Mouse (Mus musculus) lung, postnatal 0 days (tissue): ENCODE data around the gene Aurkaip1. TPM values are rescaled to one million over a fixed set of nuclear protein-coding genes. Genes with fewer than 3 reads are reported as not detected.

Source experiments
- ATAC-seq: fragments of 200-750 bp; cut with Nextera tagmentation; 2 replicates; pipeline ENCODE4 v1.8.0; 2017; ENCODE audit warnings: moderate library complexity
- DNase-seq: peaks from one replicate; pipeline ENCODE4 v3.0.0-alpha.2; 2016; ENCODE audit warnings: low spot score
- H3K27ac ChIP-seq: fragments of 300-500 bp; sonication (generic); 2 replicates; pipeline ENCODE4 v1.5.1; 2014; ENCODE audit warnings: antibody characterized with exemption, mild to moderate bottlenecking, low read length, mixed read lengths
- H3K27me3 ChIP-seq: fragments of 300-500 bp; sonication (generic); replicated peaks from 2 replicates; pipeline ENCODE4 v1.6.1; 2014; ENCODE audit warnings: low read length, mixed read lengths; ENCODE audit not compliant: insufficient read depth
- H3K36me3 ChIP-seq: fragments of 300-500 bp; sonication (generic); 2 replicates; pipeline ENCODE4 v1.6.1; 2014; ENCODE audit warnings: low read length, mixed read lengths; ENCODE audit not compliant: insufficient read depth
- H3K4me1 ChIP-seq: fragments of 300-500 bp; sonication (generic); 2 replicates; pipeline ENCODE4 v1.6.1; 2014; ENCODE audit warnings: antibody characterized with exemption, low read depth, low read length, mixed read lengths; ENCODE audit not compliant: insufficient read depth
- H3K4me2 ChIP-seq: fragments of 300-500 bp; sonication (generic); replicated peaks from 2 replicates; pipeline ENCODE4 v1.6.1; 2014; ENCODE audit warnings: low read depth, mild to moderate bottlenecking, low read length, moderate library complexity, mixed read lengths
- H3K4me3 ChIP-seq: fragments of 300-500 bp; sonication (generic); 2 replicates; pipeline ENCODE4 v1.5.1; 2014; ENCODE audit warnings: low read depth, low read length
- H3K9ac ChIP-seq: fragments of 300-500 bp; sonication (generic); replicated peaks from 2 replicates; pipeline ENCODE4 v1.6.1; 2014; ENCODE audit warnings: low read depth, mild to moderate bottlenecking
- H3K9me3 ChIP-seq: fragments of 300-500 bp; sonication (generic); 2 replicates; pipeline ENCODE4 v1.6.1; 2016; ENCODE audit warnings: low read length, mixed read lengths
- CTCF ChIP-seq: IDR thresholded peaks from 2 replicates; pipeline ENCODE4 v1.5.1; 2016; ENCODE audit warnings: antibody characterized with exemption, mild to moderate bottlenecking
- EP300 ChIP-seq: IDR thresholded peaks from 2 replicates; pipeline ENCODE4 v1.6.1; 2016; ENCODE audit warnings: antibody characterized with exemption, mild to moderate bottlenecking, control low read depth
- WGBS: fragments of 180-500 bp; shearing (Covaris S2); extraction: QIAGEN DNeasy Blood & Tissue Kit; methylation state at CpG from one replicate; pipeline ENCODE4 v1.1.7; 2014; 5-methylcytosine and 5-hydroxymethylcytosine counted together
- polyA plus RNA-seq: library from polyadenylated mRNA; unstranded; fragments of >200 nt; fragmentation: Nextera tagmentation; extraction: Ambion mirVana; gene quantifications from 2 replicates; pipeline ENCODE4 v1.2.1, GENCODE M21; 2015

The Aurkaip1 gene
- polyA plus RNA-seq, 1 experiment from 2014 or later = 128 TPM

- ATAC-seq (peak; percentile 20), DNase-seq (peak; percentile 93)
- H3K4me1 ChIP-seq = peaks cover 6% of the 10 kb centered on the region; the same call in 1 of the 2 replicates
- no peaks in the 10 kb centered on the region for H3K36me3 ChIP-seq
- peak overlapping the region; percentile 51 for H3K27ac ChIP-seq
- no peaks in the 10 kb centered on the region for H3K27me3 ChIP-seq
- H3K4me2 ChIP-seq = no peak overlapping the region
- WGBS = 18% methylated on average over 2 of the region's 2 CpGs
- H3K9me3 ChIP-seq = no peaks in the 10 kb centered on the region
- no peak overlapping the region for H3K4me3 ChIP-seq
- TF ChIP-seq EP300 (no peak), CTCF (peak; percentile 78)
- H3K9ac ChIP-seq = no peak overlapping the region
Measured at GRCm38 (mm10) chr4:155833836-155834235, 2.8 kb downstream of the Aurkaip1 start.

- no peaks in the 10 kb centered on the region for H3K36me3 ChIP-seq
- H3K27me3 ChIP-seq = no peaks in the 10 kb centered on the region
- no peaks in the 10 kb centered on the region for H3K9me3 ChIP-seq
- peak overlapping the region; percentile 92 for H3K27ac ChIP-seq
- DNase-seq (peak; percentile 64), ATAC-seq (no peak)
- H3K4me1 ChIP-seq = peaks cover 6% of the 10 kb centered on the region; the same call in 1 of the 2 replicates
- no peak overlapping the region for H3K4me3 ChIP-seq
- no peak overlapping the region for H3K9ac ChIP-seq
- TF ChIP-seq EP300 = no peak
- TF ChIP-seq CTCF = no peak
- 42% methylated on average over 11 of the region's 11 CpGs for WGBS
- no peak overlapping the region for H3K4me2 ChIP-seq
Measured at GRCm38 (mm10) chr4:155837404-155838010, 6.4 kb downstream of the Aurkaip1 start.

- no peaks in the 10 kb centered on the region for H3K9me3 ChIP-seq
- H3K27me3 ChIP-seq = no peaks in the 10 kb centered on the region
- WGBS = 42% methylated on average over 8 of the region's 8 CpGs
- peaks cover 5% of the 10 kb centered on the region; the same call in 1 of the 2 replicates for H3K4me1 ChIP-seq
- ATAC-seq (peak; percentile 27), DNase-seq (peak; percentile 93)
- TF ChIP-seq EP300 = no peak
- TF ChIP-seq CTCF = no peak
- H3K9ac ChIP-seq = no peak overlapping the region
- H3K36me3 ChIP-seq = no peaks in the 10 kb centered on the region
- H3K4me2 ChIP-seq = peak overlapping the region; percentile 20; the same call in 1 of the 2 replicates
- peak overlapping the region; percentile 92 for H3K27ac ChIP-seq
- H3K4me3 ChIP-seq = no peak overlapping the region
Measured at GRCm38 (mm10) chr4:155838187-155839153, 7.4 kb downstream of the Aurkaip1 start.

- DNase-seq = peak; percentile 97
- H3K4me3 ChIP-seq = peak within 1 kb of the TSS; percentile 51
- WGBS = 6% methylated on average over 16 of the region's 16 CpGs
- peak; percentile 93 for ATAC-seq
- H3K27ac ChIP-seq = peak within 1 kb of the TSS; percentile 92
- TF ChIP-seq EP300 (peak; percentile 31; the same call in 1 of the 2 replicates), CTCF (no peak)
- H3K9me3 ChIP-seq = no peaks in the 10 kb centered on the region
- peaks cover 5% of the 10 kb centered on the region; the same call in 1 of the 2 replicates for H3K4me1 ChIP-seq
- peak within 1 kb of the TSS; percentile 56 for H3K9ac ChIP-seq
- H3K27me3 ChIP-seq = no peaks in the 10 kb centered on the region
- no peaks in the 10 kb centered on the region for H3K36me3 ChIP-seq
- peak within 1 kb of the TSS; percentile 97 for H3K4me2 ChIP-seq
Measured at GRCm38 (mm10) chr4:155839483-155839910, 8.4 kb downstream of the Aurkaip1 start, which contains the start of gene Mxra8. Gene Mxra8, plus strand, starts transcription at chr4:155839680.

GRCm38 (mm10) chr4:155840076-155841002, 9.3 kb downstream of the Aurkaip1 start:
- Histone ChIP-seq H3K27me3 (no peaks in the 10 kb centered on the region), H3K9ac (peak overlapping the region; percentile 56), H3K36me3 (no peaks in the 10 kb centered on the region), H3K9me3 (no peaks in the 10 kb centered on the region), H3K4me1 (peaks cover 5% of the 10 kb centered on the region; the same call in 1 of the 2 replicates), H3K4me2 (peak overlapping the region; percentile 97), H3K4me3 (peak overlapping the region; percentile 51), H3K27ac (peak overlapping the region; percentile 90)
- TF ChIP-seq CTCF = no peak
- no peak for TF ChIP-seq EP300
- 16% methylated on average over 8 of the region's 8 CpGs for WGBS
- DNase-seq (peak; percentile 58), ATAC-seq (peak; percentile 0; the same call in 1 of the 2 replicates)
